Mouse (Mus musculus): Measurements from ENCODE around the gene Gpbp1l1. TPM values are rescaled to one million over a fixed set of nuclear protein-coding genes. Genes with fewer than 3 reads are reported as not detected.

Gene Gpbp1l1
- total RNA-seq, 2 experiments from 2014 or later = 44.5 to 46.9 TPM

GRCm38 (mm10) chr4:116596379-116596778 is 38.9 kb downstream of the Gpbp1l1 start, which contains the start of gene Ccdc17:
Gene Ccdc17 (plus strand): TSS chr4:116596654.
- DNase-seq (ENCODE audit: extremely low spot score in 1 of 2, low spot score in 2 of 2) = peak in 1 of 2 experiments; percentile 12
- intact Hi-C loops (cut with DNase I) = loop anchor here (2.0 kb wide), 1 partner anchor 38 kb away; no protein-coding TSS in a partner anchor
- no peak for TF ChIP-seq CTCF (IDR thresholded peaks at IDR 0.05)
- Histone ChIP-seq H3K27ac (peak within 1 kb of the TSS; percentile 91), H3K4me3 (peak within 1 kb of the TSS; percentile 65)

- H3K27ac ChIP-seq = peak overlapping the region; percentile 91
- DNase-seq (ENCODE audit: extremely low spot score in 1 of 2, low spot score in 2 of 2) = peak; percentile 88 to 92
- H3K4me3 ChIP-seq = peak overlapping the region; percentile 65
- intact Hi-C loops (cut with DNase I) = loop anchor here (2.0 kb wide), 1 partner anchor 38 kb away; no protein-coding TSS in a partner anchor
- TF ChIP-seq CTCF (IDR thresholded peaks at IDR 0.05) = peak; percentile 26
Measured at GRCm38 (mm10) chr4:116596978-116597881, 39.8 kb downstream of the Gpbp1l1 start.

GRCm38 (mm10) chr4:116612621-116613020 is 55.2 kb downstream of the Gpbp1l1 start:
- intact Hi-C loops (cut with DNase I) = no loop called here
- Histone ChIP-seq H3K4me3 (no peak overlapping the region), H3K27ac (no peak overlapping the region)
- TF ChIP-seq CTCF (IDR thresholded peaks at IDR 0.05) = no peak
- DNase-seq (ENCODE audit: extremely low spot score in 1 of 2, low spot score in 2 of 2) = no peak

GRCm38 (mm10) chr4:116615237-116615636 is 57.8 kb downstream of the Gpbp1l1 start:
- Histone ChIP-seq H3K27ac (no peak overlapping the region), H3K4me3 (no peak overlapping the region)
- TF ChIP-seq CTCF (IDR thresholded peaks at IDR 0.05) = no peak
- no peak for DNase-seq (ENCODE audit: extremely low spot score in 1 of 2, low spot score in 2 of 2)
- intact Hi-C loops (cut with DNase I) = no loop called here

GRCm38 (mm10) chr4:116624831-116625230 is 67.4 kb downstream of the Gpbp1l1 start:
- no peak overlapping the region for H3K4me3 ChIP-seq
- intact Hi-C loops (cut with DNase I) = loop anchor here (5.0 kb wide), 1 partner anchor 68 kb away; the partner anchor contains the start of genes Gpbp1l1 and Tmem69
- no peak for DNase-seq (ENCODE audit: extremely low spot score in 1 of 2, low spot score in 2 of 2)
- no peak for TF ChIP-seq CTCF (IDR thresholded peaks at IDR 0.05)
- H3K27ac ChIP-seq = no peak overlapping the region

GRCm38 (mm10) chr4:116626658-116627358 is 69.3 kb downstream of the Gpbp1l1 start:
- TF ChIP-seq CTCF (IDR thresholded peaks at IDR 0.05) = no peak; the same call in 1 of the 2 replicates
- intact Hi-C loops (cut with DNase I) = loop anchor here (2.0 to 5.0 kb wide), 2 partner anchors 24 to 70 kb away; partner anchors contain the start of genes Akr1a1, Gpbp1l1 and Tmem69
- Histone ChIP-seq H3K4me3 (peak overlapping the region; percentile 99), H3K27ac (peak overlapping the region; percentile 72)
- DNase-seq (ENCODE audit: extremely low spot score in 1 of 2, low spot score in 2 of 2) = peak; percentile 47 to 56

GRCm38 (mm10) chr4:116627359-116627716 is 69.9 kb downstream of the Gpbp1l1 start:
- intact Hi-C loops (cut with DNase I) = loop anchor here (2.0 to 5.0 kb wide), 2 partner anchors 23 to 70 kb away; partner anchors contain the start of genes Akr1a1, Gpbp1l1 and Tmem69
- TF ChIP-seq CTCF (IDR thresholded peaks at IDR 0.05) = no peak

GRCm38 (mm10) chr4:116627722-116628662 is 70.5 kb downstream of the Gpbp1l1 start, which contains the start of gene Nasp:
Gene Nasp (minus strand): TSS chr4:116627941.
- Histone ChIP-seq H3K4me3 (peak within 1 kb of the TSS; percentile 99), H3K27ac (peak within 1 kb of the TSS; percentile 72)
- no peak for TF ChIP-seq CTCF (IDR thresholded peaks at IDR 0.05)
- intact Hi-C loops (cut with DNase I) = loop anchor here (2.0 to 5.0 kb wide), 2 partner anchors 23 to 71 kb away; partner anchors contain the start of genes Akr1a1, Gpbp1l1 and Tmem69
- peak; percentile 71 to 74 for DNase-seq (ENCODE audit: extremely low spot score in 1 of 2, low spot score in 2 of 2)

More at GRCm38 (mm10) chr4:116627359-116627716, 69.9 kb downstream of the Gpbp1l1 start:
- Histone ChIP-seq H3K27ac (peak overlapping the region; percentile 72), H3K4me3 (peak overlapping the region; percentile 99)
- peak; percentile 85 to 87 for DNase-seq (ENCODE audit: extremely low spot score in 1 of 2, low spot score in 2 of 2)

GRCm38 (mm10) chr4:116635197-116635596 is 77.7 kb downstream of the Gpbp1l1 start:
- no peak for TF ChIP-seq CTCF (IDR thresholded peaks at IDR 0.05)
- H3K27ac ChIP-seq = no peak overlapping the region
- intact Hi-C loops (cut with DNase I) = no loop called here
- no peak overlapping the region for H3K4me3 ChIP-seq
- DNase-seq (ENCODE audit: extremely low spot score in 1 of 2, low spot score in 2 of 2) = no peak

- DNase-seq (ENCODE audit: extremely low spot score in 1 of 2, low spot score in 2 of 2) = no peak
- no peak overlapping the region for H3K4me3 ChIP-seq
- intact Hi-C loops (cut with DNase I) = no loop called here
- TF ChIP-seq CTCF (IDR thresholded peaks at IDR 0.05) = no peak
- H3K27ac ChIP-seq = no peak overlapping the region
Measured at GRCm38 (mm10) chr4:116638821-116639220, 81.4 kb downstream of the Gpbp1l1 start.

All from left cerebral cortex, adult 2 months (tissue).